Mouse (Mus musculus) lung, adult 2 months (tissue): ENCODE results near the gene Nhlrc2.

Source experiments
- CTCF ChIP-seq: fragments of 200-500 bp; IDR thresholded peaks from 2 replicates; pipeline ENCODE4 v1.5.1; 2011; ENCODE audit warnings: mild to moderate bottlenecking, low read length, control low read depth; ENCODE audit not compliant: insufficient read depth
- POLR2A ChIP-seq: fragments of 200-500 bp; IDR thresholded peaks from 2 replicates; pipeline ENCODE4 v1.6.1; 2011; ENCODE audit warnings: low read depth, mild to moderate bottlenecking, control low read depth, low read length, borderline replicate concordance; ENCODE audit errors: extremely low read depth

- no peak for TF ChIP-seq CTCF
- no peak for TF ChIP-seq POLR2A
Observed at GRCm38 (mm10) chr19:56631017-56631416, 83.0 kb downstream of the Nhlrc2 start.
